Mouse (Mus musculus) myocyte (in vitro differentiated cells): ENCODE measurements around the gene Epx. TPM values are rescaled to one million over a fixed set of nuclear protein-coding genes. Genes with fewer than 3 reads are reported as not detected.
A peak's percentile ranks its signal among the peaks of the same experiment; 100 is the strongest.

Experiments used
- H3K27me3 ChIP-seq: one replicate; pipeline ENCODE4 v1.6.1; 2011; ENCODE audit not compliant: control insufficient read depth, insufficient read depth, insufficient read length
- H3K36me3 ChIP-seq: one replicate; pipeline ENCODE4 v1.6.1; 2011; ENCODE audit not compliant: control insufficient read depth, insufficient read depth
- H3K4me2 ChIP-seq: one replicate; pipeline ENCODE4 v1.6.1; 2011; ENCODE audit warnings: low read depth, control low read depth
- H3K4me3 ChIP-seq: one replicate; pipeline ENCODE4 v1.5.1; 2011; ENCODE audit warnings: mild to moderate bottlenecking, control low read depth, moderate library complexity
- H3K79me2 ChIP-seq: one replicate; pipeline ENCODE4 v1.6.1; 2011; ENCODE audit not compliant: control insufficient read depth, insufficient read depth
- H3ac ChIP-seq: one replicate; pipeline ENCODE4 v1.6.1; 2011; ENCODE audit not compliant: control insufficient read depth, insufficient read length
- CEBPB ChIP-seq: IDR thresholded peaks from 2 replicates; pipeline ENCODE4 v1.6.1; 2011; ENCODE audit warnings: mild to moderate bottlenecking, moderate library complexity; ENCODE audit not compliant: poor library complexity, insufficient read depth, severe bottlenecking
- E2F4 ChIP-seq: IDR thresholded peaks from one replicate; pipeline ENCODE4 v1.6.1; 2011; ENCODE audit warnings: mild to moderate bottlenecking, control low read depth, moderate library complexity; ENCODE audit not compliant: insufficient read depth
- MAX ChIP-seq: IDR thresholded peaks from one replicate; pipeline ENCODE4 v1.6.1; 2011; ENCODE audit warnings: low read depth, mild to moderate bottlenecking, control low read depth
- MYOD1 ChIP-seq, 3 experiments: IDR thresholded peaks; one replicate each; pipeline ENCODE4 v1.6.1; 2011; ENCODE audit warnings: control low read depth in 2 of 3, low read depth in 2 of 3, mild to moderate bottlenecking in 2 of 3, moderate library complexity in 1 of 3; ENCODE audit not compliant: insufficient read length in 2 of 3, control insufficient read depth in 1 of 3
- MYOG ChIP-seq, 3 experiments: IDR thresholded peaks; one replicate each; pipeline ENCODE4 v1.6.1; 2011; ENCODE audit warnings: control low read depth in 2 of 3, low read depth in 2 of 3, mild to moderate bottlenecking in 2 of 3; ENCODE audit not compliant: insufficient read length in 2 of 3, control insufficient read depth in 1 of 3, insufficient read depth in 1 of 3
- POLR2A ChIP-seq: IDR thresholded peaks from one replicate; pipeline ENCODE4 v1.6.1; 2011; ENCODE audit warnings: low read depth, mild to moderate bottlenecking, control low read depth, moderate library complexity; ENCODE audit not compliant: insufficient read length
- POLR2AphosphoS2 ChIP-seq: IDR thresholded peaks from one replicate; pipeline ENCODE4 v1.6.1; 2011; ENCODE audit warnings: low read depth, control low read depth; ENCODE audit not compliant: insufficient read length
- REST ChIP-seq: IDR thresholded peaks from one replicate; pipeline ENCODE4 v1.6.1; 2011; ENCODE audit warnings: mild to moderate bottlenecking, control low read depth, moderate library complexity; ENCODE audit not compliant: insufficient read depth, insufficient read length
- SRF ChIP-seq: IDR thresholded peaks from one replicate; pipeline ENCODE4 v1.6.1; 2011; ENCODE audit warnings: low read depth; ENCODE audit not compliant: control insufficient read depth, insufficient read length
- TCF12 ChIP-seq: IDR thresholded peaks from one replicate; pipeline ENCODE4 v1.6.1; 2011; ENCODE audit warnings: mild to moderate bottlenecking, control low read depth; ENCODE audit not compliant: poor library complexity, insufficient read depth, severe bottlenecking
- TCF3 ChIP-seq: IDR thresholded peaks from one replicate; pipeline ENCODE4 v1.6.1; 2011; ENCODE audit warnings: low read depth, control low read depth; ENCODE audit not compliant: insufficient read length
- USF1 ChIP-seq: IDR thresholded peaks from one replicate; pipeline ENCODE4 v1.6.1; 2011; ENCODE audit warnings: low read depth, mild to moderate bottlenecking, control low read depth, moderate library complexity
- polyA plus RNA-seq: library from polyadenylated mRNA; unstranded; fragments of >200 nt; fragmentation: generic; extraction: Trizol; gene quantifications from one replicate; pipeline ENCODE4 v1.2.1, GENCODE M21; 2012; ENCODE audit warnings: missing spikeins

The Epx gene
- polyA plus RNA-seq, 1 experiment, result not detected

DNA sequence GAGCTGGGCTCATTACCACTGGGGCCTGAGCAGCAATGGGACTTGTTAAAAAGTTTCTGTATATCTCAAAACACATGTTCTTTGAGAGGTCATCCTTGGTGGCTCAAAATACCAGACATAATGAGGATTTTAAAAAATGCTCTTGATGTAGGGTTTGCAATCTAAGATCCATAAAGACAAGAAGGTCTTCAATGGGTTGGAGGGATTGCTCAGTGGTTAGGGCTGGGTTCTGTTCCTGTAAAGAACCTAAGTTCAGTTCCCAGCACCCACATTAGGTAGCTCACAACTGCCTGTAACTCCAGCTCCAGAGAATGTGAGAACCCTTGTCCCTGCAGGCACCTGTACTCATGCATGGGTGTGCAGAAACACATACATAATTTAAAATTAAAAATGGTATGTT, 22.0 kb upstream of the Epx start, which contains the start of gene Olfr463:
TSS of gene Olfr463 (minus strand) at position 101 of the 400 bp plus-strand sequence.
- no peak within 1 kb of the TSS for H3ac ChIP-seq
- no peak within 1 kb of the TSS for H3K4me3 ChIP-seq
- no peak within 1 kb of the TSS for H3K4me2 ChIP-seq
- H3K79me2 ChIP-seq, result no peaks in the 10 kb centered on the region
- H3K36me3 ChIP-seq, result no peaks in the 10 kb centered on the region
- peaks cover 31% of the 10 kb centered on the region for H3K27me3 ChIP-seq
- TF ChIP-seq MYOG (IDR thresholded peaks at IDR 0.05; ENCODE audit: control insufficient read depth in 1 of 3, insufficient read depth in 1 of 3, insufficient read length in 2 of 3, low read depth in 2 of 3), result no peak
- TF ChIP-seq E2F4, result no peak
- no peak for TF ChIP-seq SRF
- TF ChIP-seq TCF3, result no peak
- no peak for TF ChIP-seq POLR2A
- TF ChIP-seq POLR2AphosphoS2, result no peak
- TF ChIP-seq MYOD1 (IDR thresholded peaks at IDR 0.05; ENCODE audit: control insufficient read depth in 1 of 3, insufficient read length in 2 of 3, low read depth in 2 of 3), result no peak

DNA sequence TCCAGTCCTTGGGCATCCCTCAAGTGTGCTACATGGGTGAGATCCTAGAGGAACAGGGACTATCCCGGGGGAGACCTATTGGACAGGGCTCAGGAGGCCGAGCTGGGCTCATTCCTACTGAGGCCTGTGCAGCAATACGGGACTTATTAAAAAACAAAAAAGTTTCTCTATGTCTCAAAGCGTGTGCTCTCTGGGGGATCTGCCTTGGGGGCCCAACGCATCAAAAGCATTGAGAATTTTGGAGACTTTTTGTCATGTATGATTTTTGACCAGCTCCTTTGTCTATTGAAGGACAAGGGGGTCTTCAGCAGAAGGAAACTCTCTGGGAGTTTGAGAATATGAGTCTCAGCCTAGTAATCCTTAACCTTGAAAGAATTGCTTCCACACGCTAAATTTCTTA, 16.8 kb upstream of the Epx start, which contains the start of gene Olfr462:
TSS of gene Olfr462 (minus strand) at position 101 of the 400 bp plus-strand sequence.
- peaks cover 28% of the 10 kb centered on the region for H3K27me3 ChIP-seq
- no peak within 1 kb of the TSS for H3ac ChIP-seq
- H3K4me2 ChIP-seq, result no peak within 1 kb of the TSS
- no peaks in the 10 kb centered on the region for H3K79me2 ChIP-seq
- TF ChIP-seq USF1, result no peak
- no peak for TF ChIP-seq CEBPB
- TF ChIP-seq MYOG (IDR thresholded peaks at IDR 0.05; ENCODE audit: control insufficient read depth in 1 of 3, insufficient read depth in 1 of 3, insufficient read length in 2 of 3, low read depth in 2 of 3), result no peak
- TF ChIP-seq POLR2AphosphoS2, result no peak
- no peak for TF ChIP-seq MAX
- no peak for TF ChIP-seq MYOD1 (IDR thresholded peaks at IDR 0.05; ENCODE audit: control insufficient read depth in 1 of 3, insufficient read length in 2 of 3, low read depth in 2 of 3)
- no peak for TF ChIP-seq SRF
- no peak for TF ChIP-seq TCF3
- no peak for TF ChIP-seq TCF12
- no peak for TF ChIP-seq REST
- no peak for TF ChIP-seq E2F4
- TF ChIP-seq POLR2A, result no peak
- H3K36me3 ChIP-seq, result no peaks in the 10 kb centered on the region
- no peak within 1 kb of the TSS for H3K4me3 ChIP-seq

DNA sequence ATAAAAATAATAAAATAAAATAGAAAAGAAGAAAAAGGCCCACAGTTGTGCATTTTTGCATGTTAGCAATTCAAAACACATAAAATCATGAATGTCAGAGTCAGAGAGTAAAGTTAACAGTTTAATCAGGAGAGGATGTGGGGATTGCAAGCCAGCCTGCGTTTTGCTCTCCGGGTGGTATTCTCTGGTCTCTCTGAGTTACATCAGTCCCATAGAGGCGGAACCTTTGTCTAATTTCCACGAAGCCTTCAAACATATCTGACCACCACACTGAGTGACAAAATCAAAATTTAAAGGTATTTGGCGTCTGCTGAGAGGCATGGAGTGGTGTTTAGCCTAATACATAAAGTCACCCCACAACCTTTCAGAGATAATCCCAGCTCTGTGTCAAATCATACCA, 9.5 kb upstream of the Epx start:
- H3K27me3 ChIP-seq, result peaks cover 20% of the 10 kb centered on the region
- TF ChIP-seq TCF12, result no peak
- TF ChIP-seq MAX, result no peak
- peak; percentile 88; the same call in 1 of the 2 replicates for TF ChIP-seq CEBPB
- H3K4me2 ChIP-seq, result peak overlapping the region; percentile 42
- no peak overlapping the region for H3ac ChIP-seq
- no peaks in the 10 kb centered on the region for H3K79me2 ChIP-seq
- no peaks in the 10 kb centered on the region for H3K36me3 ChIP-seq
- no peak overlapping the region for H3K4me3 ChIP-seq

DNA sequence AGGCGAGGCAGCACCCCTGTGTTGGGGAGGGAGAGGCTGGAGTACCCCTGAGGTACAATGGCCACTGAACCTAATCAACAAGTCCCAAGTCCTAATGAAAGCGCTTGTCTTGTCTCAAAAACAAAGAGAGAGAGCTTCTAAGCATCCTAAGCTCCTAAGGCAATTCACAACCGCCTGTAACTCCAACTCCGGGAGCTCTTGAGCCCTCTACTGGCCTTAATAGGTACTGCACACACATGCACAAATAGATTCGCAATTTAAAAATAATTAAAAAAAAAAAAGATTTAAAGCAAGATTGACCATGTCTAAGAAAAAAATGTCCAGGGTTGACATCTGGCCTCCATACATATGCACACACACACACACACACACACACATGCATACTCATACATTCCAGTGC, 8.2 kb upstream of the Epx start:
- peaks cover 20% of the 10 kb centered on the region for H3K27me3 ChIP-seq
- no peak overlapping the region for H3K4me3 ChIP-seq
- no peaks in the 10 kb centered on the region for H3K36me3 ChIP-seq
- TF ChIP-seq MYOD1 (IDR thresholded peaks at IDR 0.05; ENCODE audit: control insufficient read depth in 1 of 3, insufficient read length in 2 of 3, low read depth in 2 of 3) (no peak), MYOG (IDR thresholded peaks at IDR 0.05; ENCODE audit: control insufficient read depth in 1 of 3, insufficient read depth in 1 of 3, insufficient read length in 2 of 3, low read depth in 2 of 3) (no peak), TCF3 (no peak), E2F4 (no peak), POLR2AphosphoS2 (no peak), REST (no peak), USF1 (no peak), CEBPB (no peak), MAX (no peak), TCF12 (no peak), POLR2A (no peak), SRF (no peak)
- no peak overlapping the region for H3K4me2 ChIP-seq
- no peak overlapping the region for H3ac ChIP-seq
- H3K79me2 ChIP-seq, result no peaks in the 10 kb centered on the region

DNA sequence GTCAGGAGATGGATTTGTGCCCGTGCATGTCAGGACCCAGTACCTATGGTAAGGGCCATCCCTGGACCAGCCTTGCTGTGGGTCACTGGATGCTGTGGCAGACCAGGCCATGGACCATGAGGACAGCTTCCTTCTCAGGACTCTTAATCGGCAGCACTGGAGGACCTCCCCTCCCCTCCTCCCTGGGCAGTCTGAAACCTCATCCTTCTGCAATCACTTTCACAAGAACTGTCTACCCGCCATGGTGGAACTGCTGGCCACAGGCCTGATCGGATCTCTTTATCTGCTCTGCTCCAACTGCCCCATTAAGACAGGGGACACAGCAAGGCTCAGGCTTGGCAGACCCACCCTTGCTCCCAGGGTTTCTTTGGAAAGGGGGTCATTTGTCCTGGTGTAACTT, 6.4 kb upstream of the Epx start:
- H3K79me2 ChIP-seq, result no peaks in the 10 kb centered on the region
- no peak overlapping the region for H3ac ChIP-seq
- H3K4me3 ChIP-seq, result no peak overlapping the region
- H3K27me3 ChIP-seq, result peaks cover 33% of the 10 kb centered on the region
- no peaks in the 10 kb centered on the region for H3K36me3 ChIP-seq
- H3K4me2 ChIP-seq, result no peak overlapping the region
- no peak for TF ChIP-seq CEBPB
- no peak for TF ChIP-seq TCF12
- no peak for TF ChIP-seq POLR2A
- TF ChIP-seq SRF, result no peak
